Mouse (Mus musculus) thymus, adult 18-20 months (tissue): Measurements from ENCODE around the gene Vipr1.

Source experiments
- DNase-seq, 2 experiments: peaks; one replicate each; pipeline ENCODE4 v3.0.0; 2022; ENCODE audit warnings: mixed read lengths in 2 of 2

Vipr1 gene

GRCm38 (mm10) chr9:121719347-121720331, 77.1 kb downstream of the Vipr1 start:
- peak in 1 of 2 experiments; percentile 33 for DNase-seq
